Mouse (Mus musculus): ENCODE measurements at regions not wholly inside any gene's neighbourhood (a gene's known extent, or its start where the extent isn't known, plus 50 kb on each side); places are given as distances from the start of the nearest gene placed in this dataset.

GRCm38 (mm10) chr13:117334125-117334524, 113.2 kb upstream of the Gm17509 start:
- no peak for DNase-seq

GRCm38 (mm10) chr13:117334539-117334938, 113.7 kb upstream of the Gm17509 start:
- DNase-seq = no peak

GRCm38 (mm10) chr13:117381086-117381595, 160.3 kb upstream of the Gm17509 start:
- DNase-seq = no peak

GRCm38 (mm10) chr13:117383480-117384137, 162.7 kb upstream of the Gm17509 start:
- no peak for DNase-seq

GRCm38 (mm10) chr13:117390287-117390686, 169.4 kb upstream of the Gm17509 start:
- no peak for DNase-seq

- no peak for DNase-seq
These were observed 172.6 kb upstream of the Gm17509 start for GRCm38 (mm10) chr13:117393488-117393887.

GRCm38 (mm10) chr13:117401245-117401644, 180.4 kb upstream of the Gm17509 start:
- no peak for DNase-seq

- no peak for DNase-seq
These were observed 189.1 kb upstream of the Gm17509 start for GRCm38 (mm10) chr13:117409940-117410339.

GRCm38 (mm10) chr13:117413616-117414015, 188.5 kb upstream of the Hcn1 start:
- no peak for DNase-seq

- no peak for DNase-seq
These were observed 178.6 kb upstream of the Hcn1 start for GRCm38 (mm10) chr13:117423558-117423957.

GRCm38 (mm10) chr13:117425015-117425414, 177.1 kb upstream of the Hcn1 start:
- DNase-seq = no peak

GRCm38 (mm10) chr13:117467407-117467806, 134.7 kb upstream of the Hcn1 start:
- DNase-seq = no peak

- no peak for DNase-seq
These were observed 129.4 kb upstream of the Hcn1 start for GRCm38 (mm10) chr13:117472726-117473125.

GRCm38 (mm10) chr13:117482624-117483023, 119.5 kb upstream of the Hcn1 start:
- no peak for DNase-seq

GRCm38 (mm10) chr13:117508746-117509145, 93.4 kb upstream of the Hcn1 start:
- DNase-seq = no peak

- peak; percentile 30 to 46 for DNase-seq
These were observed 52.0 kb upstream of the Hcn1 start for GRCm38 (mm10) chr13:117550108-117550507.
